Mouse (Mus musculus) adrenal gland, adult 8-10 months (tissue): ENCODE data around the gene Oprd1. TPM values are rescaled to one million over a fixed set of nuclear protein-coding genes. Genes with fewer than 3 reads are reported as not detected.

Source experiments
- total RNA-seq, 4 experiments: library from RNA; stranded (reverse); gene quantifications; 2 replicates each; pipeline ENCODE4 v1.2.4; 2022

Oprd1 gene
- total RNA-seq, 4 experiments from 2014 or later: 0.70 to 1.4 (median 0.93) TPM

Other genes with a start within 250 kb of the Oprd1 start
- 10 to 100 TPM in 3 of 4 experiments, 1 to 10 TPM in 1; 9.0 to 11.7 (median 10.9) TPM for gene Tmem200b, start 222.7 kb downstream of the Oprd1 start, total RNA-seq
- gene Gm10300, start 69.8 kb downstream of the Oprd1 start, total RNA-seq: under 1 TPM; 0.17 to 0.65 (median 0.40) TPM
- gene Epb41, start 69.2 kb downstream of the Oprd1 start, total RNA-seq: 10 to 100 TPM; 44.7 to 57.0 (median 55.7) TPM
- gene Ythdf2, start 67.8 kb upstream of the Oprd1 start, total RNA-seq: 10 to 100 TPM; 48.1 to 62.4 (median 55.0) TPM
- 10 to 100 TPM; 16.3 to 24.8 (median 19.3) TPM for gene Gmeb1, start 117.1 kb upstream of the Oprd1 start, total RNA-seq
- 10 to 100 TPM; 25.6 to 33.0 (median 29.5) TPM for gene Taf12, start 129.9 kb upstream of the Oprd1 start, total RNA-seq
- gene Rab42, start 158.9 kb upstream of the Oprd1 start, total RNA-seq: 1 to 10 TPM; 2.6 to 5.1 (median 3.9) TPM
- 10 to 100 TPM; 29.4 to 44.1 (median 41.8) TPM for gene Trnau1ap, start 185.1 kb upstream of the Oprd1 start, total RNA-seq
- gene Rcc1, start 209.1 kb upstream of the Oprd1 start, total RNA-seq: 10 to 100 TPM; 12.7 to 18.0 (median 15.7) TPM